Mouse (Mus musculus): ENCODE measurements around the gene Ccnl2.

DNA sequence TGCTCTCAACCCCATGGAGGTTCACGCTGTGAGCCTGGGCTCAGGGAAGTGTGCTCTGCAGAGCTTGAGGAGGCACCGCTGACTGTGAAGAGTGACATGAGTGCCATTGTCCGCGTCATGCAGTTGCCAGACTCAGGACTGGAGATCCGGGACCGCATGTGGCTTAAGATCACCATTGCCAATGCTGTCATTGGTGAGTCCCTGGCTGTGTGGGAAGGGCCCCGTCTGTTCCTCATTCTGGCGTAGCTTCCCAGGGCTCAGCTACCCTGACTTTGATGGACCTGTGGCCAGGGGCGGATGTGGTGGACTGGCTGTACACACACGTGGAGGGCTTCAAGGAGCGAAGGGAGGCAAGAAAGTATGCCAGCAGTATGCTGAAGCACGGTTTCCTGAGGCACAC is 43.8 kb downstream of the Ccnl2 start:
- TF ChIP-seq EP300 (IDR thresholded peaks at IDR 0.05; ENCODE audit: insufficient read depth, low read depth, low read length): no peak
- no peak for TF ChIP-seq CTCF (IDR thresholded peaks at IDR 0.05; ENCODE audit: low read depth, low read length)
